Mouse (Mus musculus): ENCODE results near the gene Fbxo44.

GRCm38 (mm10) chr4:148130133-148130532, 30.1 kb downstream of the Fbxo44 start, which contains the start of gene Mad2l2:
- no peak for TF ChIP-seq MYOG (IDR thresholded peaks at IDR 0.05; ENCODE audit: control insufficient read depth in 1 of 3, insufficient read depth in 1 of 3, insufficient read length in 2 of 3, low read depth in 2 of 3)
- no peak for TF ChIP-seq TCF12 (IDR thresholded peaks at IDR 0.05; ENCODE audit: insufficient read depth, poor library complexity, severe bottlenecking)
- TF ChIP-seq POLR2A (IDR thresholded peaks at IDR 0.05; ENCODE audit: insufficient read length, low read depth) = no peak

Data from myocyte (in vitro differentiated cells).